Mouse (Mus musculus) brain, embryonic 14.5 days (tissue): ENCODE results near the gene Ascc1.

Experiments used
- CTCF ChIP-seq: fragments of 200-500 bp; IDR thresholded peaks from 2 replicates; pipeline ENCODE4 v1.5.1; 2012; ENCODE audit warnings: inconsistent platforms, mild to moderate bottlenecking, moderate library complexity, borderline replicate concordance; ENCODE audit not compliant: insufficient read depth, insufficient read length; ENCODE audit errors: extremely low read depth
- POLR2A ChIP-seq: fragments of 200-500 bp; IDR thresholded peaks from 2 replicates; pipeline ENCODE4 v1.6.1; 2012; ENCODE audit warnings: mild to moderate bottlenecking, inconsistent platforms, borderline replicate concordance; ENCODE audit not compliant: poor library complexity, insufficient read depth, insufficient read length, severe bottlenecking; ENCODE audit errors: extremely low read depth

DNA sequence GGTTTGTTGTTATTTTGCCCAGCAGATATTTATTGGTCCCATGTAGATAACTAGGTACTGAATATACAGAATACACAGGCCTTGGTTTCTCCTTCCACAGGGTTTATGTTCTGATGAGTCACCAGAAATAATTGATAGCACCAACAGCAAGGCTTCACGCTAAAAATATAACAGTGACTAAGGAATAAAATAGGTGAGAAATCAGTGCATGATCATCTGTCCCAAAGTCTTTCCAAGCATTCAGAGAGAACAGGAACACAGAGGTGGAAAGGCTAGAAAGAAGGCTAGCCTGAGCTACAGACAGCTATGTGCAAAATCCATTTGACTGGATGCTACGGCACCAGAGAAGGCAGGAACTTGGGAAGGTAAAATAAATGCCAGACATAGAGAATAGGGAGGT is 93.0 kb downstream of the Ascc1 start:
- TF ChIP-seq CTCF (no peak), POLR2A (no peak)
